Mouse (Mus musculus) lung, adult 2 months (tissue): ENCODE measurements around the gene Trim26. TPM values are rescaled to one million over a fixed set of nuclear protein-coding genes. Genes with fewer than 3 reads are reported as not detected.

Source experiments
- DNase-seq: peaks from one replicate; pipeline ENCODE4 v3.0.0; 2022
- H3K4me1 ChIP-seq: fragments of 200-500 bp; 2 replicates; pipeline ENCODE4 v1.6.1; 2011; ENCODE audit warnings: low read length; ENCODE audit not compliant: control insufficient read depth, insufficient read depth
- H3K4me3 ChIP-seq: fragments of 200-500 bp; replicated peaks from 2 replicates; pipeline ENCODE3; 2011; ENCODE audit warnings: low read depth, mild to moderate bottlenecking, control low read depth, low read length; ENCODE audit errors: extremely low read depth
- CTCF ChIP-seq: fragments of 200-500 bp; IDR thresholded peaks from 2 replicates; pipeline ENCODE4 v1.5.1; 2011; ENCODE audit warnings: mild to moderate bottlenecking, low read length, control low read depth; ENCODE audit not compliant: insufficient read depth
- POLR2A ChIP-seq: fragments of 200-500 bp; IDR thresholded peaks from 2 replicates; pipeline ENCODE4 v1.6.1; 2011; ENCODE audit warnings: low read depth, mild to moderate bottlenecking, control low read depth, low read length, borderline replicate concordance; ENCODE audit errors: extremely low read depth
- WGBS: fragments of 180-500 bp; shearing (Covaris S2); methylation state at CpG from one replicate; pipeline ENCODE4 v1.1.7; 2018; 5-methylcytosine and 5-hydroxymethylcytosine counted together
- polyA plus RNA-seq: library from polyadenylated mRNA; depleted of rRNA; stranded (reverse); fragments of >200 nt; gene quantifications from 2 replicates; pipeline ENCODE4 v1.2.3, GENCODE M21; 2012; rRNA removed

Gene Trim26
- polyA plus RNA-seq, 1 experiment: 48.7 TPM

DNA sequence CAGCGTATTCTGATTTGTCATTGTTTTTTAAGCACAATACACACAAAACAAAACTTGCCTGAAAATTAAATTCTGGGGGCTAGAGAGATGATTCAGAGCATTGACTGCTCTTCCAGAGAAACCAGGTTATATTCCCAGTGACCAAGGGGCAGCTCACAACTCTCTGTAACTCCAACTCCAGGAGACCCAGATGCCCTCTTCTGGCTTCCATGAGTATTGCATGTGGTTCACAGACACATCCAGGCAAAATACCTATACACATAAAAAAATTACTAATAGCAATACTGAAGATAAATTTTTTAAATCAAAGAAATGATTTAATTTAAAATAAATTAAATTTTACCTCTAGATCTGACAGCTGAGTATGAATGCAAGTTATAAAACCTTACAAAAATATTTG lies 59.6 kb downstream of the Trim26 start:
- Histone ChIP-seq H3K4me1 (no peaks in the 10 kb centered on the region), H3K4me3 (no peak overlapping the region)
- DNase-seq: peak; percentile 20
- peak; percentile 30; the same call in 1 of the 2 replicates for TF ChIP-seq CTCF
- no peak for TF ChIP-seq POLR2A
- 75% methylated on average over 1 of the region's 1 CpGs for WGBS

- DNase-seq: no peak
- H3K4me3 ChIP-seq: no peak overlapping the region
- H3K4me1 ChIP-seq: no peaks in the 10 kb centered on the region
- TF ChIP-seq POLR2A: no peak
- no peak for TF ChIP-seq CTCF
Measured at GRCm38 (mm10) chr17:36897065-36897464, 60.1 kb downstream of the Trim26 start.

GRCm38 (mm10) chr17:36897552-36898205 lies 60.7 kb downstream of the Trim26 start, which contains the start of gene Trim31:
TSS of gene Trim31 (plus strand) at chr17:36898118.
- H3K4me1 ChIP-seq: no peaks in the 10 kb centered on the region
- no peak within 1 kb of the TSS for H3K4me3 ChIP-seq
- WGBS: 69% methylated on average over 6 of the region's 6 CpGs
- TF ChIP-seq CTCF (no peak), POLR2A (no peak)
- no peak for DNase-seq

GRCm38 (mm10) chr17:36899376-36899775 lies 62.4 kb downstream of the Trim26 start:
- no peak for DNase-seq
- Histone ChIP-seq H3K4me1 (no peaks in the 10 kb centered on the region), H3K4me3 (no peak overlapping the region)
- TF ChIP-seq CTCF (no peak), POLR2A (no peak)
- 74% methylated on average over 4 of the region's 4 CpGs for WGBS

DNA sequence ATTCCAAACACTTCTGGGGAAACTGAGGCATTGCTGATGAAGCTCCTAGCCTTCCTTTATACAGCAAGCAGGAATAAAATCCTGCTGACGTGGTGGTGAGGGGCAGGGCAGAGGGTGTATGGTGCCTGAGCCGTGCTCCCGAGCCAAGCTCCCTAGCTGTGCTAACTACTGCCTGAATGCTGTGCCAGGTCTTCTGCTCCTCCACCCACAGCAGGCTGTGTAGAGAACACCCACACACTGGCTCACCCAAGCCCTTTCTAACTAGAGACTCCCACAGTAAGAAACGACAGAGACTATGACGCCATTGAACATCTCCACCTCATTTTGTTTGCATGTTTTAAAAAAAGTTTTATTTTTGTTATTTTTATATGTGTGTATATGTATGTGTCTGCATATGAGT lies 63.1 kb downstream of the Trim26 start:
- H3K4me3 ChIP-seq: no peak overlapping the region
- no peak for TF ChIP-seq CTCF
- no peak for TF ChIP-seq POLR2A
- 83% methylated on average over 5 of the region's 5 CpGs for WGBS

DNA sequence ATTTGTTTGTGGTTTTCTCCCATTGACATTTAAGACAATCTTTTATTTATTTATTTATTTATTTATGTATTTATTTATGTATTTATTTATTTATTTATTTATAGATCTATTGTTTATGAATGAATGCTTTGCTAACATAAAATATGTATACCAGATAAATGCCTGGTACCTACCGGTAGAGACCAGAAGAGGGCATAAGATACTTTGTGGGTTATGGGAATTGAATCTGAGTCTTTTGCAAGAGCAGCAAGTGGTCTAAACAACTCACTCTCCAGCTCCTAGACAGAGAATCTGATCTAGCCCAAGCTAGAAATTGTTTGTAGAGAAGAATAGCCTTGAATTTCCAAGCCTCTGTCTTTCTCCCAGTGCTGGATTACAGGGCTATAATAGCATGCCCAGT lies 63.8 kb downstream of the Trim26 start:
- H3K4me1 ChIP-seq: no peaks in the 10 kb centered on the region
- TF ChIP-seq CTCF (no peak), POLR2A (no peak)
- no peak for DNase-seq
- H3K4me3 ChIP-seq: no peak overlapping the region
- 33% methylated on average over 1 of the region's 1 CpGs for WGBS

More for the DNA sequence above, 63.1 kb downstream of the Trim26 start:
- H3K4me1 ChIP-seq: no peaks in the 10 kb centered on the region
- no peak for DNase-seq

- H3K4me1 ChIP-seq: no peaks in the 10 kb centered on the region
- H3K4me3 ChIP-seq: no peak overlapping the region
- TF ChIP-seq POLR2A: no peak
- TF ChIP-seq CTCF: no peak
- DNase-seq: no peak
- 37% methylated on average over 3 of the region's 3 CpGs for WGBS
Measured at GRCm38 (mm10) chr17:36903651-36904050, 66.7 kb downstream of the Trim26 start.

- Histone ChIP-seq H3K4me3 (no peak overlapping the region), H3K4me1 (no peaks in the 10 kb centered on the region)
- no peak for DNase-seq
- TF ChIP-seq POLR2A (no peak), CTCF (no peak)
- 40% methylated on average over 1 of the region's 1 CpGs for WGBS
Measured at GRCm38 (mm10) chr17:36908235-36908634, 71.3 kb downstream of the Trim26 start.

Other genes starting within 250 kb of the Trim26 start
- 0.10 TPM in 1 of 2 replicates, not detected in the other for gene H2-M9, start 194.5 kb upstream of the Trim26 start, polyA plus RNA-seq
- not detected in 2 replicates for gene H2-M1, start 164.9 kb upstream of the Trim26 start, polyA plus RNA-seq
- not detected in 2 replicates for gene H2-M10.5, start 64.2 kb upstream of the Trim26 start, polyA plus RNA-seq
- gene H2-M10.6, start 25.0 kb upstream of the Trim26 start, polyA plus RNA-seq: not detected in 2 replicates
- 0.14 and 0.30 TPM in 2 replicates for gene Trim15, start 30.1 kb downstream of the Trim26 start, polyA plus RNA-seq
- 0.07 and 0.25 TPM in 2 replicates for gene Trim10, start 32.4 kb downstream of the Trim26 start, polyA plus RNA-seq
- gene Trim40, start 53.0 kb downstream of the Trim26 start, polyA plus RNA-seq: 0.17 TPM in 2 replicates
- 0.10 TPM in 1 of 2 replicates, not detected in the other for gene Trim31, start 61.0 kb downstream of the Trim26 start, polyA plus RNA-seq
- 34.4 and 42.1 TPM in 2 replicates for gene Rnf39, start 105.8 kb downstream of the Trim26 start, polyA plus RNA-seq
- gene Ppp1r11, start 114.6 kb downstream of the Trim26 start, polyA plus RNA-seq: 42.8 and 58.3 TPM in 2 replicates
- 23.8 and 30.3 TPM in 2 replicates for gene Znrd1, start 121.4 kb downstream of the Trim26 start, polyA plus RNA-seq
- gene Znrd1as, start 121.5 kb downstream of the Trim26 start, polyA plus RNA-seq: 1.1 and 1.4 TPM in 2 replicates
- gene 2410137M14Rik, start 144.1 kb downstream of the Trim26 start, polyA plus RNA-seq: 0.14 and 0.18 TPM in 2 replicates
- gene H2-M5, start 152.4 kb downstream of the Trim26 start, polyA plus RNA-seq: 0.58 and 1.2 TPM in 2 replicates
- 12.8 and 21.6 TPM in 2 replicates for gene Zfp57, start 164.0 kb downstream of the Trim26 start, polyA plus RNA-seq
- gene Mog, start 186.3 kb downstream of the Trim26 start, polyA plus RNA-seq: not detected in 2 replicates
- 38.0 and 46.1 TPM in 2 replicates for gene Gabbr1, start 208.8 kb downstream of the Trim26 start, polyA plus RNA-seq